7 mouse cellular contexts compared by ENCODE assay signal in the genomic region with DNA sequence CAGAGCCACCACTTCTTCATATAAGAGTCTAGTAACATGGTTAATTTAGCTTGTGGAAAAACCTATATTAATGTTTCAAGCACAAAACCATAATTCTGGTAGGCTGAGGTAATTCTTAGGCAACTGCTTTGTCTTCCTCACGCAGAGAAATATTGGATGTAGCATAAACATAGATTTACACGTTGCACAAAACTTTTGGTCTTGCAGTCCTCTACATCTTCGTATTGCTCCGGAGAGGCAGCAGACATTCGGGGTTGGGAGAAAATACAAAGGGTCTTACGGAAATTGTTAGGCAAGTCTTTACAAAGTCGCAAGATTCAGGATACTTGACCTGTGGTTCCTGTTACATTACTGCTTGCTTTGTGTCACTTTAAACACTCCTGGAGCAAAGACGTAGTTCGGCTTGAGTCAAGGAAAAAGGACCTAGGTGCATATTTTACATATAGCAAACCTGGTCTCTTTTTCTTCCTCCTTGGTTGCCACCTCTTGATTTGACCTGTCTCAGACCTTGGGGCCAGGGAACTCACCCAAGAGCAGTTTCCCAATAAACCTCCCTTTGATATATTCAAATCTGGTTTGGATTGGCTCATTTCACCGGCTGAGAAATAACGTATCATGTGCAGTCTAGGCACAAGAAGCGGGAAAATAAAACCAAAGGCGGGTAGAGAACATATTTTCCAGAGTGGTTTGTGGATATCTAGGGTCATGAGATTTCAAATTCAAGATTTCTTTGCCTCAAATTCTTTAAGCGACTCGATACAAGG. TPM values are rescaled to one million over a fixed set of nuclear protein-coding genes. Genes with fewer than 3 reads are reported as not detected.
DNase-seq lines count a peak whose midpoint lies in the region; ATAC-seq and TF ChIP-seq lines count a peak whose summit lies in the region.

No protein-coding gene starts in this region.

- WGBS in lung, embryonic 16.5 days = under 1% methylated on average over 15 of the region's 15 CpGs
- under 1% methylated on average over 15 of the region's 15 CpGs for WGBS in lung, postnatal 0 days

- no peak for TF ChIP-seq EP300 in lung, postnatal 0 days (IDR thresholded peaks at IDR 0.05)

- peak overlapping the region; percentile 69 for H3K9ac ChIP-seq in lung, embryonic 16.5 days (ENCODE audit: low read length)
- H3K9ac ChIP-seq in lung, postnatal 0 days (replicated peaks; ENCODE audit: low read depth) = no peak overlapping the region

- TF ChIP-seq POLR2A in cortical plate, adult 2 months (IDR thresholded peaks at IDR 0.05; ENCODE audit: extremely low read depth, insufficient read depth, low read length) = no peak

- no peak for TF ChIP-seq CTCF in cortical plate, adult 2 months (IDR thresholded peaks at IDR 0.05; ENCODE audit: extremely low read depth, insufficient read depth, low read length)
- no peak for TF ChIP-seq CTCF in lung, postnatal 0 days (IDR thresholded peaks at IDR 0.05)

- H3K4me3 ChIP-seq in lung, embryonic 16.5 days (ENCODE audit: low read length) = peak overlapping the region; percentile 52
- H3K4me3 ChIP-seq in cortical plate, adult 2 months (ENCODE audit: insufficient read depth, low read length) = peak overlapping the region; percentile 24; the same call in 1 of the 2 replicates
- peak overlapping the region; percentile 41 for H3K4me3 ChIP-seq in lung, postnatal 0 days (ENCODE audit: low read depth, low read length)

- no peaks in the 10 kb centered on the region for H3K9me3 ChIP-seq in lung, embryonic 16.5 days (ENCODE audit: control insufficient read depth, low read length)
- no peaks in the 10 kb centered on the region for H3K9me3 ChIP-seq in lung, postnatal 0 days (ENCODE audit: low read length)

- H3K36me3 ChIP-seq in lung, embryonic 16.5 days (ENCODE audit: control insufficient read depth, insufficient read depth, low read length) = no peaks in the 10 kb centered on the region
- H3K36me3 ChIP-seq in lung, postnatal 0 days (ENCODE audit: insufficient read depth, low read length) = no peaks in the 10 kb centered on the region

- peak overlapping the region; percentile 97 for H3K27ac ChIP-seq in lung, embryonic 16.5 days (ENCODE audit: low read length)
- H3K27ac ChIP-seq in cortical plate, adult 2 months (ENCODE audit: insufficient read depth, low read length) = no peak overlapping the region
- peak overlapping the region; percentile 3; the same call in 1 of the 2 replicates for H3K27ac ChIP-seq in lung, postnatal 0 days (ENCODE audit: low read length)

- DNase-seq in lung, postnatal 25 days (ENCODE audit: low spot score) = no peak
- peak; percentile 63 for DNase-seq in lung, postnatal 0 days (ENCODE audit: low spot score)
- DNase-seq in c-Kit-positive CD71-positive TER-119-positive erythroid progenitor cells, embryonic 14.5 days (ENCODE audit: low spot score) = no peak
- no peak for DNase-seq in layer of hippocampus, adult 9-10 months (ENCODE audit: low spot score)

- H3K27me3 ChIP-seq in lung, embryonic 16.5 days (ENCODE audit: control insufficient read depth, insufficient read depth, low read depth, low read length) = no peaks in the 10 kb centered on the region
- H3K27me3 ChIP-seq in lung, postnatal 0 days (replicated peaks; ENCODE audit: insufficient read depth, low read length) = no peaks in the 10 kb centered on the region

- ATAC-seq in lung, embryonic 16.5 days (ENCODE audit: low read depth) = no peak
- ATAC-seq in granulocyte monocyte progenitor cell, adult 5-6 weeks (replicated peaks; ENCODE audit: poor library complexity, severe bottlenecking) = peak; percentile 7; the same call in 1 of the 2 replicates
- no peak for ATAC-seq in lung, postnatal 0 days

- peaks cover 19% of the 10 kb centered on the region for H3K4me1 ChIP-seq in lung, embryonic 16.5 days (replicated peaks; ENCODE audit: control insufficient read depth, insufficient read depth, low read length)
- peaks cover 4% of the 10 kb centered on the region; the same call in 1 of the 2 replicates for H3K4me1 ChIP-seq in cortical plate, adult 2 months (ENCODE audit: control insufficient read depth, insufficient read depth, low read length)
- H3K4me1 ChIP-seq in lung, postnatal 0 days (ENCODE audit: insufficient read depth, low read depth, low read length) = peaks cover 21% of the 10 kb centered on the region; the same call in 1 of the 2 replicates

- H3K4me2 ChIP-seq in lung, embryonic 16.5 days (ENCODE audit: low read depth, low read length) = peak overlapping the region; percentile 58
- H3K4me2 ChIP-seq in lung, postnatal 0 days (replicated peaks; ENCODE audit: low read depth, low read length) = peak overlapping the region; percentile 76

RNA-seq across cellular contexts. Expression of gene Hist1h3g, which starts 0.7 kb away (rescaled TPM):
- 5.6 and 6.2 TPM in 2 replicates for polyA plus RNA-seq in lung, embryonic 16.5 days (2015; fragmentation: Nextera tagmentation; extraction: Ambion mirVana)
- 0.74 and 0.92 TPM in 2 replicates for polyA plus RNA-seq in cortical plate, adult 2 months (2012; rRNA removed)
- total RNA-seq in granulocyte monocyte progenitor cell, adult 5-6 weeks (2014; fragmentation: Nextera tagmentation) = 60.4 and 108 TPM in 2 replicates
- total RNA-seq in granulocyte monocyte progenitor cell, adult 5-6 weeks (2017) = 191 and 281 TPM in 2 replicates
- 0.30 and 0.80 TPM in 2 replicates for polyA plus RNA-seq in lung, postnatal 0 days (2015; fragmentation: Nextera tagmentation; extraction: Ambion mirVana)

RNA-seq across cellular contexts. Expression of gene Hist1h2af, which starts 0.8 kb away (rescaled TPM):
- polyA plus RNA-seq in lung, embryonic 16.5 days (2015; fragmentation: Nextera tagmentation; extraction: Ambion mirVana) = 7.1 and 8.0 TPM in 2 replicates
- polyA plus RNA-seq in cortical plate, adult 2 months (2012; rRNA removed) = 6.4 and 14.2 TPM in 2 replicates
- 23.5 TPM in 1 of 2 replicates, not detected in the other for total RNA-seq in granulocyte monocyte progenitor cell, adult 5-6 weeks (2014; fragmentation: Nextera tagmentation)
- 2,010 and 2,453 TPM in 2 replicates for total RNA-seq in granulocyte monocyte progenitor cell, adult 5-6 weeks (2017)
- 1.3 and 1.7 TPM in 2 replicates for polyA plus RNA-seq in lung, postnatal 0 days (2015; fragmentation: Nextera tagmentation; extraction: Ambion mirVana)

RNA-seq across cellular contexts. Expression of gene Hist1h4h, which starts 3.7 kb away (rescaled TPM):
- polyA plus RNA-seq in lung, embryonic 16.5 days (2015; fragmentation: Nextera tagmentation; extraction: Ambion mirVana) = 4.3 and 8.4 TPM in 2 replicates
- 20.7 and 34.8 TPM in 2 replicates for polyA plus RNA-seq in cortical plate, adult 2 months (2012; rRNA removed)
- 19.7 and 101 TPM in 2 replicates for total RNA-seq in granulocyte monocyte progenitor cell, adult 5-6 weeks (2014; fragmentation: Nextera tagmentation)
- total RNA-seq in granulocyte monocyte progenitor cell, adult 5-6 weeks (2017) = 1,184 and 1,507 TPM in 2 replicates
- 5.5 and 7.0 TPM in 2 replicates for polyA plus RNA-seq in lung, postnatal 0 days (2015; fragmentation: Nextera tagmentation; extraction: Ambion mirVana)

RNA-seq across cellular contexts. Expression of gene Hist1h2bh, which starts 8.6 kb away (rescaled TPM):
- 1.3 and 2.0 TPM in 2 replicates for polyA plus RNA-seq in lung, embryonic 16.5 days (2015; fragmentation: Nextera tagmentation; extraction: Ambion mirVana)
- polyA plus RNA-seq in cortical plate, adult 2 months (2012; rRNA removed) = 0.29 and 0.38 TPM in 2 replicates
- total RNA-seq in granulocyte monocyte progenitor cell, adult 5-6 weeks (2014; fragmentation: Nextera tagmentation) = 17.1 and 20.3 TPM in 2 replicates
- total RNA-seq in granulocyte monocyte progenitor cell, adult 5-6 weeks (2017) = 126 and 172 TPM in 2 replicates
- polyA plus RNA-seq in lung, postnatal 0 days (2015; fragmentation: Nextera tagmentation; extraction: Ambion mirVana) = 0.12 TPM in 1 of 2 replicates, not detected in the other

RNA-seq across cellular contexts. Expression of gene Hist1h3f, which starts 9.3 kb away (rescaled TPM):
- polyA plus RNA-seq in lung, embryonic 16.5 days (2015; fragmentation: Nextera tagmentation; extraction: Ambion mirVana) = 0.49 and 0.93 TPM in 2 replicates
- 0.73 TPM in 1 of 2 replicates, not detected in the other for polyA plus RNA-seq in cortical plate, adult 2 months (2012; rRNA removed)
- total RNA-seq in granulocyte monocyte progenitor cell, adult 5-6 weeks (2014; fragmentation: Nextera tagmentation) = 4.9 and 8.2 TPM in 2 replicates
- 77.5 and 127 TPM in 2 replicates for total RNA-seq in granulocyte monocyte progenitor cell, adult 5-6 weeks (2017)
- polyA plus RNA-seq in lung, postnatal 0 days (2015; fragmentation: Nextera tagmentation; extraction: Ambion mirVana) = 0.32 and 0.33 TPM in 2 replicates
